Mouse (Mus musculus) lung, postnatal 0 days (tissue): ENCODE measurements at regions not wholly inside any gene's neighbourhood (a gene's known extent, or its start where the extent isn't known, plus 50 kb on each side); places are given as distances from the start of the nearest gene placed in this dataset.

Experiments used
- CTCF ChIP-seq: IDR thresholded peaks from 2 replicates; pipeline ENCODE4 v1.5.1; 2016; ENCODE audit warnings: antibody characterized with exemption, mild to moderate bottlenecking
- EP300 ChIP-seq: IDR thresholded peaks from 2 replicates; pipeline ENCODE4 v1.6.1; 2016; ENCODE audit warnings: antibody characterized with exemption, mild to moderate bottlenecking, control low read depth

GRCm38 (mm10) chr16:30199836-30200235, 67.5 kb downstream of the Cpn2 start:
- no peak for TF ChIP-seq CTCF
- no peak for TF ChIP-seq EP300
